Mouse (Mus musculus): ENCODE results near the gene Fance.

DNA sequence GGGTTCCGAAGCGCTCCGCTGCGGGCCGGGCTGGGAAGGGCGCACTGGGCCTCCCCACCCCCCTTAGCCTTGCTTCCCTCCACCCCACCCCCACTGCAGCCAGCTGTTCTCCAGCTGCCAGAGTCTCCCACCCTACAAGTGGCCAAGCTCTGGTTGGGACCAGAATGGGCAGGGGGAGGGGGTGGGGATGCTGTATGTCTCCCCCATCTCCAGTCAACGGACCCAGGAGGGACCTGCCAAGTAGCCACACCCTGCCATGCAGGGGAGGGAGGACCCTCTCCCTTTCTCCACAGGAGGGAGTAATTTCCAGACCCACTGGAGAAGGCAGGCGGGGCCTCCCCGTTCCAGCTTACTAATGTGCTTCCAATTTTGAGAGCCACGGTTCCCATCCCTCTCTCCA lies 32.6 kb downstream of the Fance start:
- TF ChIP-seq CTCF (IDR thresholded peaks at IDR 0.05; ENCODE audit: low read depth, low read length) (no peak), POLR2A (IDR thresholded peaks at IDR 0.05; ENCODE audit: insufficient read depth, low read length) (no peak)

Data from ES-Bruce4 (cell line).